Mouse (Mus musculus) midbrain, embryonic 15.5 days (tissue): ENCODE data around the gene Vti1a. TPM values are rescaled to one million over a fixed set of nuclear protein-coding genes. Genes with fewer than 3 reads are reported as not detected.
A peak's percentile ranks its signal among the peaks of the same experiment; 100 is the strongest.

Source experiments
- ATAC-seq: fragments of 200-750 bp; cut with Nextera tagmentation; replicated peaks from 2 replicates; pipeline ENCODE4 v1.8.0; 2017; ENCODE audit warnings: moderate TSS enrichment
- H3K27ac ChIP-seq: fragments of 300-500 bp; sonication (generic); 2 replicates; pipeline ENCODE4 v1.5.1; 2015; ENCODE audit warnings: mild to moderate bottlenecking, inconsistent platforms
- H3K27me3 ChIP-seq: fragments of 300-500 bp; sonication (generic); replicated peaks from 2 replicates; pipeline ENCODE4 v1.6.1; 2015; ENCODE audit warnings: inconsistent platforms
- H3K36me3 ChIP-seq: fragments of 300-500 bp; sonication (generic); replicated peaks from 2 replicates; pipeline ENCODE4 v1.6.1; 2015; ENCODE audit warnings: inconsistent platforms
- H3K4me1 ChIP-seq: fragments of 300-500 bp; sonication (generic); 2 replicates; pipeline ENCODE4 v1.6.1; 2015; ENCODE audit warnings: inconsistent platforms
- H3K4me2 ChIP-seq: fragments of 300-500 bp; sonication (generic); 2 replicates; pipeline ENCODE4 v1.6.1; 2015; ENCODE audit warnings: inconsistent platforms, mild to moderate bottlenecking, moderate library complexity
- H3K4me3 ChIP-seq: fragments of 300-500 bp; sonication (generic); 2 replicates; pipeline ENCODE4 v1.5.1; 2015; ENCODE audit warnings: mild to moderate bottlenecking, inconsistent platforms
- H3K9ac ChIP-seq: fragments of 300-500 bp; sonication (generic); 2 replicates; pipeline ENCODE4 v1.6.1; 2015; ENCODE audit warnings: mild to moderate bottlenecking, inconsistent platforms
- H3K9me3 ChIP-seq: fragments of 300-500 bp; sonication (generic); 2 replicates; pipeline ENCODE4 v1.6.1; 2016; ENCODE audit warnings: inconsistent platforms
- WGBS: fragments of 180-500 bp; shearing (Covaris S2); methylation state at CpG from one replicate; pipeline ENCODE4 v1.1.7; 2015; ENCODE audit warnings: mixed read lengths; 5-methylcytosine and 5-hydroxymethylcytosine counted together
- polyA plus RNA-seq: library from polyadenylated mRNA; unstranded; fragments of >200 nt; fragmentation: Nextera tagmentation; extraction: Ambion mirVana; gene quantifications from 2 replicates; pipeline ENCODE4 v1.2.1, GENCODE M21; 2015

Gene Vti1a
- polyA plus RNA-seq, 1 experiment from 2014 or later = 40.6 TPM

DNA sequence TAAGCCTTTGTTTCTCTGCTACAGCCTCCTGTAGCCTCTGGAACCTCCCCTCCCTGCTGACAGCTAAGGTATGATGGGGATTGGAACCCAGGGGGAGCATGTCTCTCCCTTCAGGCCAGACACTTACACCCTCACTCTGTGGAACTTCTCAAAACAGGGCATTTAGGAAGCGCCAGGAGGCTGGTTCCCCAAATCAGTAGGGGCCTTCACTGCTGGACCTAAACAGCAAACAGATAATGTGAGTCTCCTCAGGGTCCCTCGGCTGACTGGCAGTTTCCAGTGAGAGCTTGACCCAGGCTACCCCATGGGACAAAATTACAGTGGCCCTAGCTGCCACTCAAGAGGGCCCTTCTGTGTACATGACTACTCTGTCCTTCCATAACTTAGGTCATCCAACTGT lies 325.8 kb downstream of the Vti1a start:
- no peaks in the 10 kb centered on the region for H3K36me3 ChIP-seq
- 0 out of 2 replicates have a peak, but pooled peaks cover 7% of the 10 kb centered on the region for H3K27me3 ChIP-seq
- no peaks in the 10 kb centered on the region for H3K9me3 ChIP-seq
- no peak for ATAC-seq
- H3K4me3 ChIP-seq = no peak overlapping the region
- no peak overlapping the region for H3K4me2 ChIP-seq
- H3K27ac ChIP-seq = no peak overlapping the region
- peaks cover 8% of the 10 kb centered on the region for H3K4me1 ChIP-seq
- H3K9ac ChIP-seq = no peak overlapping the region
- 84% methylated on average over 2 of the region's 2 CpGs for WGBS

DNA sequence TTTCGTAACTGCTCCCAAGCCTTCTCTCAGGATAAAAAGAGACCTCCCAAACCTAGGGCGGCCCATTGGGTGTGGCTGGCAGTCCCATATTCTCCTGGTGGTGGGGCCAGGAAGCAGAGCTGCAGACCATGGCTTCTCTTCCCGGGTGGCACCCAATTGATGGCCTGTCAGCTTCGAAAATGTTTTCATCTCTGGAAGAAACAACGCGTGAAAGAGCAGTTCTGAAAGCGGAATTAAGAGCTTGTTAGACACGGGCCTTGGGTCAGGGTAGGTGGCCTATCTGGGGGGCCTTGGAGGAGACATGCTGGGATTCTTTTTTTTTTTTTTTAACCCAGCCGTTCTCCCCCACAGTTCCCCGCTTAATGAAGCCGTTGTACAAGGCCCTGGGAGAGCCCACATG lies 326.3 kb downstream of the Vti1a start:
- ATAC-seq = no peak
- Histone ChIP-seq H3K27me3 (0 out of 2 replicates have a peak, but pooled peaks cover 7% of the 10 kb centered on the region), H3K27ac (no peak overlapping the region), H3K9ac (no peak overlapping the region), H3K36me3 (no peaks in the 10 kb centered on the region), H3K9me3 (no peaks in the 10 kb centered on the region), H3K4me3 (no peak overlapping the region), H3K4me2 (no peak overlapping the region), H3K4me1 (peaks cover 8% of the 10 kb centered on the region)
- 33% methylated on average over 11 of the region's 11 CpGs for WGBS

DNA sequence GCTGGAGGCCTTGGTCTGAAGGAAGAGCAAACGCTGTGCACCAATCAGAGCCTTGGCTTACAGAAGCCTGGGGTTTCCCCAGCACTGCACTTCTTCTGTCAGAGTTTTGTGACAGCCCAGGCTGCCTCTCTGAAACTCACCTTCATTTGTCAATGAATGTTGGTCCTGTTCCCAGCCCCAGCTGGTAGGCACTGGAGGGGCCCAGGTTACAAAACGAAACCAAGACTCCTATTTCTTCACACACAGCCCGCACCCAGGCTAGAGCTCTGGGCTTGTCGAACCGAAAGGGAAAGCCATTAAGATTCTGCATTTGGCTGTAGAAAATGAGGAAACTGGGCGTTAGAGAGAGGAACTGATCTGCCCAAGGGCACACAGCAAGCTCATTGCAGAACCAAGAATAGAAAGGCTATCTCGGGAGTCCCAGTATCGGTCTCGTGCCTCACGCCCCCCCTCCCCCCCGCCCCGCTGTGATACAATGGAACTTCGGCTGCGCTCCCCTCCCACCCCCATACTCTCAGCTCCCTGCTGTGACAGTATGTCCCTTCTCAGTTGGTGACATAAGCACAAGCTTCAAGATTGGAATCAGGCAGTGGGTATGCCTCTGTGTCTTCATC lies 327.3 kb downstream of the Vti1a start:
- Histone ChIP-seq H3K4me2 (peak overlapping the region; percentile 25), H3K4me3 (peak overlapping the region; percentile 1; the same call in 1 of the 2 replicates), H3K9ac (no peak overlapping the region), H3K36me3 (no peaks in the 10 kb centered on the region), H3K9me3 (no peaks in the 10 kb centered on the region), H3K4me1 (peaks cover 8% of the 10 kb centered on the region), H3K27me3 (0 out of 2 replicates have a peak, but pooled peaks cover 7% of the 10 kb centered on the region), H3K27ac (no peak overlapping the region)
- WGBS = 11% methylated on average over 14 of the region's 14 CpGs
- ATAC-seq = no peak

DNA sequence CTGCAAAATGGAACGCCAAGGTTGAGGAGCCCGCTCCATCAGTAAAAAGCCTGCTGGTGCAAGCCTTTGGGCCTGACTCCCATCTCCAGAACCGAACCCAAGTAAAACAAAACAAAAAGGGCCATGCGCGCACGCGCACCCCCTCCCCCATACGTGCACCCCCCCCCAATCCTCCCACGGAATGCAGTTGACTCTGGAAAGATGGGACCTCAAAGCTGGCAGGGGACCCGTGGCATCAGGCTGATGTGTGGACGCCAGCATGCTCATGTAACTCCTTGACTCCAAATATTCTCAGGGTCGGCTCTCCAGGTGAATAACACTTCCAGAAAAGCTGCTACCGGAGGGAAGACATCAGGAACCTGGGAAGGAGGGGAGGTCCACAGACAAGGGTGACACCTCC lies 327.8 kb downstream of the Vti1a start:
- Histone ChIP-seq H3K9me3 (no peaks in the 10 kb centered on the region), H3K4me2 (no peak overlapping the region), H3K27ac (no peak overlapping the region), H3K36me3 (no peaks in the 10 kb centered on the region), H3K4me3 (no peak overlapping the region), H3K9ac (no peak overlapping the region), H3K4me1 (peaks cover 8% of the 10 kb centered on the region), H3K27me3 (0 out of 2 replicates have a peak, but pooled peaks cover 7% of the 10 kb centered on the region)
- no peak for ATAC-seq
- WGBS = 81% methylated on average over 13 of the region's 13 CpGs

DNA sequence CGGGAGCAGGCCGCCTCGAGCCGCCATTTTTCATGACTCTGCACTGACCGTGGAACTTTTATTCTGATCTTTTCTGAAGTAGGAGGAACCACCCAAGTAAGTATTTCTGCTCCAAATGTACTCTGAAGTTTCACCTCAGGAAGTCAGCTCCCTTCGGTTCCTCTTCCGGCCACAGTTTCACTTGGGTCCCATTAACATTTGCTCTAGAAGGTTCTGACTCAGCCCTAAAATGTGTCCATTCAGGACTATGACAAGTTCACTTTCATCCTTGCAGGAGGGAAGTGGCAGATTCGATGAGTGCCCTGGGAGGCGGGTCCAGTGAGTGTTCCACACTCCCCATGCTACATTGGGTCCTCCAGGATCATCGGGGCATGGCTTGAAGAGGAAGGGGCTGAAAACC lies 333.3 kb downstream of the Vti1a start:
- Histone ChIP-seq H3K27ac (no peak overlapping the region), H3K9ac (no peak overlapping the region), H3K9me3 (no peaks in the 10 kb centered on the region), H3K4me1 (no peaks in the 10 kb centered on the region), H3K36me3 (no peaks in the 10 kb centered on the region), H3K4me2 (no peak overlapping the region), H3K27me3 (0 out of 2 replicates have a peak, but pooled peaks cover 7% of the 10 kb centered on the region), H3K4me3 (no peak overlapping the region)
- WGBS = 95% methylated on average over 10 of the region's 10 CpGs
- no peak for ATAC-seq

DNA sequence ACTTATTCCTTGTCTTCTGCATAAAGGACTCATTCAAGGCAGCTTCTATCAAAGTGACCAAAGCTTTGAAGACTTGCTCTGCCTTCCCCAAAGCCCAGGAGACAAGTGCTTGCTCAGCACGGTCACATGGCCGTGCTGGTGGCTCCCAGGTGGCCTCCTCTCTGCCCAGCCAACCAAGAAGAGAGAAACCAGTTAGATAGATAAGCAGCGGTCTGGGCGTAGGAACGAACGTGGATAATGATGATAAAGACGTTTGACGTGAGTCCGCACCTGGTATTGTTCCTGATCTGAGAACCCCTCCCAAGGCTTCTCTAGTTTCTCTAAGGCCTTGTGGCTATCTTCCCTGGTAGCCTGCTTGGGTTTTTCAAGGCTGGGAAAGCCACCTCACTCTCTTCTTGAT lies 334.9 kb downstream of the Vti1a start:
- H3K4me3 ChIP-seq = no peak overlapping the region
- H3K4me2 ChIP-seq = no peak overlapping the region
- ATAC-seq = no peak
- no peak overlapping the region for H3K27ac ChIP-seq
- H3K36me3 ChIP-seq = no peaks in the 10 kb centered on the region
- no peak overlapping the region for H3K9ac ChIP-seq
- no peaks in the 10 kb centered on the region for H3K27me3 ChIP-seq
- H3K4me1 ChIP-seq = no peaks in the 10 kb centered on the region
- no peaks in the 10 kb centered on the region for H3K9me3 ChIP-seq
- 76% methylated on average over 9 of the region's 9 CpGs for WGBS

DNA sequence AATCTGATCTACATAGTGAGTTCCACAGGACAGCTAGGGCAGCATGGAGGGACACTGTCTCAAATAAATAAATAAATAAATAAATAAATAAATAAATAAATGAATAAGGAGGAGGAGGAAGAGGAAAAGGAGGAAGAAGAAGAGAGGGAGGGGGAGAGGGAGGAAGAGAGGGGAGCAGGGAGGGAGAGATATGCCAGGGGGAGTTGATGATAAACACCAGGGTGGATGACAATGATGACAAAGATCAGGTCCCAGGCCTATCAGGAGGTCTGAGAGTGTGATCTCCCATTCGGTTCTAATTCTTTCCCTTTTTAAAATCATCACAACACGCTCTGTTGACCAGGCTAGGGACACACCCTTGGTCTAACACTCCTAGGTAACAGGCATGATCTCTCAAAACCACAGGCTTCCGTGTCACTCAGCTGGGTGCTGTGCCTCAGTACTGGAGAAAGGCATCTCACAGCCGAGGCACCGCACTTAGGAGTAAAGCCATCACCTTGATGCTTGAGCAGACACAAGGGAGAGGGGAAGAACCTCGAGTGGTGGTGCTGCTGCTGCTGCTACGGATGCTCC lies 336.7 kb downstream of the Vti1a start:
- H3K36me3 ChIP-seq = no peaks in the 10 kb centered on the region
- no peak overlapping the region for H3K27ac ChIP-seq
- ATAC-seq = no peak
- H3K27me3 ChIP-seq = no peaks in the 10 kb centered on the region
- H3K4me3 ChIP-seq = no peak overlapping the region
- no peak overlapping the region for H3K4me2 ChIP-seq
- H3K9ac ChIP-seq = no peak overlapping the region
- H3K4me1 ChIP-seq = no peaks in the 10 kb centered on the region
- 82% methylated on average over 7 of the region's 7 CpGs for WGBS
- no peaks in the 10 kb centered on the region for H3K9me3 ChIP-seq

DNA sequence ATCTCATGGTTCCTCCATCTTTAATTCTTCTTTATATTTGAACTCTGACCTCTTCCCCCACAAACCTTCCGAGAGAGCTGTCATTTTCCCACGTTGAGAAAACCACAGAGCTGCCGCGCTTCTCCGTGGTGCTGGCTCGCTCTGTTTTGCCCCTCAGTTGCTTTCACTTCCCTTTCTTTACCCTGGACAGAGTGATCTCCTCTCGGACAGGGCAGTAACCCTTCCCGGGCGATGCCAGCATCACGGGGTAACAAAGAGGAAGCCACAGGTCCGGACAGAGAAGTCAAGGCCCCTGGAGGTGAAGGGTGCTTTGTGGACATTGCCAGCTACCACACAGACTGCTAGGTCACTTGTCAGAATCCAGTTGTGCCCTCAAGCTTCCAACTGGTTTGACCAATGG lies 344.1 kb downstream of the Vti1a start:
- Histone ChIP-seq H3K9ac (no peak overlapping the region), H3K27me3 (no peaks in the 10 kb centered on the region), H3K4me2 (no peak overlapping the region), H3K4me1 (0 out of 2 replicates have a peak, but pooled peaks cover 6% of the 10 kb centered on the region), H3K9me3 (no peaks in the 10 kb centered on the region), H3K36me3 (no peaks in the 10 kb centered on the region), H3K27ac (no peak overlapping the region), H3K4me3 (no peak overlapping the region)
- 89% methylated on average over 11 of the region's 11 CpGs for WGBS
- no peak for ATAC-seq

DNA sequence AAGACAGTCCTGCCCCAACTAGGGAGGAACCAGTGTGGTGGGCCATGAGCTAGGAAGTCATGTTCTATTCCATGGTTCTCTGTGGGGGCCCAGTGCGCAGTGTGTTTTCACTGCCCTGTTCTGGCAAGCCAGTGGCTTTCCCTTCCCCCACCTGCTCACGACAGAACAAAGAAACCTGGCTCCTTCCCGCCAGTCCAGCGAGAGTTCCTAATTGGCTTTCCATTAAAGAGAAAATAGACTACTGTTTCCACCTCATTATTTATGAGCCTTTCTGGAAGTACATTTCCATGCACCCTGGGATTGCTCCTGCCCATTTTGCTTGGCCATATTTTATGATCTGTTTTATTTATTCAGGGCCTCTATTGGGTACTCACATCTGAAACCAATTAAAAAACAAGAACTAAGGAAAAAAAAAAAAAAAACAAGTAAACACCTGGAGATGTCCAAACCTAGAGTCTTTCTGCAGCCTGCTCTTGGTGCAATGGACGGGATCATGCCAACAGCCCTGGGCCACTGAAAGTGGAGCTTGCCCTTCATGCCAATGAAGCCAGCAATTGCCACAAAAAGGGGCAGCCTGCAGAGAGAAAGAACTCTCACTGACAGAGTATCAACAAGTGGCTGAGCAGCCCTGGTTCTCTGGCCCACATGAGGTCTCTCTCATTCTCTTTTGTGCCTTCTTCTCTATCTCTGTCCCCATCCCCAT lies 346.6 kb downstream of the Vti1a start:
- no peaks in the 10 kb centered on the region for H3K36me3 ChIP-seq
- H3K27me3 ChIP-seq = no peaks in the 10 kb centered on the region
- H3K9ac ChIP-seq = no peak overlapping the region
- WGBS = 24% methylated on average over 5 of the region's 5 CpGs
- ATAC-seq = no peak
- H3K4me3 ChIP-seq = no peak overlapping the region
- no peak overlapping the region for H3K27ac ChIP-seq
- no peaks in the 10 kb centered on the region for H3K9me3 ChIP-seq
- no peak overlapping the region for H3K4me2 ChIP-seq
- H3K4me1 ChIP-seq = 0 out of 2 replicates have a peak, but pooled peaks cover 6% of the 10 kb centered on the region

DNA sequence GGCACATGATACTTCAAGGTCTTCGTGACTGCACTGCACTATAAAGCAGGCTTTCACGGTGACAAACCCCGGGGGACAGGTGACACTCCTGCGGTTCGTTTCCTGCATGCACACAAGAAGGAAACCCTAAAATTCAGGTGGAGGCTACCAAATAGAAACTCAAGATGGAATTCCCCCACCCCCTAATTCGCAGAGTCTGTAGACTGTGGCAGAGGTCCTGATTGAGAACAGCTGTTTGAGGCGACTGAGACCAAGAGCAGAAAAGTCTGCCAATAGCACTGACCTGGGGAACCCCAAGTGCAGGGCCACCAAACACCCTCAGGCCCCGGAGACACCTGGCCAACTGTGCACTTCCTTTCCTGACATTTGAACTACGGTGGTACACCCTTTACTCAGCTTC lies 351.7 kb downstream of the Vti1a start:
- no peaks in the 10 kb centered on the region for H3K27me3 ChIP-seq
- H3K4me3 ChIP-seq = no peak overlapping the region
- H3K36me3 ChIP-seq = no peaks in the 10 kb centered on the region
- no peaks in the 10 kb centered on the region for H3K4me1 ChIP-seq
- 88% methylated on average over 9 of the region's 9 CpGs for WGBS
- no peak overlapping the region for H3K9ac ChIP-seq
- ATAC-seq = no peak
- no peak overlapping the region for H3K4me2 ChIP-seq
- H3K9me3 ChIP-seq = no peaks in the 10 kb centered on the region
- H3K27ac ChIP-seq = no peak overlapping the region

DNA sequence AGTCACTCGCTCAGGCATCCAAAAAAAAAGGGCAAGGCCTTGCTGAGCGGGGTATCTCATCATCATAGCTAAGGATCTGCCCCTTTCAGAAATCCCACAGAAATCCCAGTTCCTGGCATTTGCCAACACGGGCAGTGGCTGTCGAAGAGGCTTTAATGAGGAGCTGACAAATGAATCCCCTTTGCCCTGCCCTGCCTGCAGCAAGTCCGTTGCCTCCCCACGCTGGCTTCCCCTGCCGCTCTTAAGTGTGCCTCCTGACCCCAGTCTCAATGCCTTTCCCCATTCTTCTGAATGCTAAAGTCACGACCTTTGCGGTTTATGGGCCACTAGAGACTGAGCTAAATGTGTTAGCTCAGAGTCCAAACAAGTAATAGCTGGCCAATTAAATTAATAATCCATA lies 352.8 kb downstream of the Vti1a start:
- Histone ChIP-seq H3K27me3 (no peaks in the 10 kb centered on the region), H3K9ac (no peak overlapping the region), H3K27ac (no peak overlapping the region), H3K4me2 (no peak overlapping the region), H3K36me3 (no peaks in the 10 kb centered on the region), H3K9me3 (no peaks in the 10 kb centered on the region), H3K4me1 (no peaks in the 10 kb centered on the region), H3K4me3 (no peak overlapping the region)
- no peak for ATAC-seq
- WGBS = 56% methylated on average over 9 of the region's 9 CpGs
